ENCODE assay signal across 38 mouse cellular contexts in genomic region chr7:16080581-16080980, GRCm38 (mm10). TPM values are rescaled to one million over a fixed set of nuclear protein-coding genes. Genes with fewer than 3 reads are reported as not detected.
"Had no signal": no experiment of that assay in that cellular context is flagged by ENCODE, and none has a peak within 500 bp of the region (broad histone marks: within the 10 kb centered on the region; RNA-seq: fewer than 3 reads in every experiment).

No protein-coding gene starts in this region.

- H3K9ac ChIP-seq: limb, embryonic 12.5 days; limb, embryonic 13.5 days; limb, embryonic 15.5 days; liver, embryonic 12.5 days; liver, embryonic 13.5 days; liver, embryonic 14.5 days; liver, embryonic 15.5 days; liver, postnatal 0 days; lung, embryonic 14.5 days; lung, embryonic 15.5 days; midbrain, embryonic 12.5 days; midbrain, embryonic 13.5 days; midbrain, embryonic 15.5 days; neural tube, embryonic 12.5 days; neural tube, embryonic 13.5 days had no signal

- DNase-seq: left cerebral cortex, postnatal 4 days; liver; liver, embryonic 13.5 days; liver, postnatal 0 days; lung, adult 18-20 months; lung, adult 2 months; lung, postnatal 14 days; lung, postnatal 36 days; lung, postnatal 4 days; midbrain, embryonic 14.5 days had no signal

- H3K36me3 ChIP-seq: limb, embryonic 10.5 days; limb, embryonic 12.5 days; limb, embryonic 13.5 days; limb, embryonic 15.5 days; liver, embryonic 12.5 days; liver, embryonic 13.5 days; liver, embryonic 15.5 days; lung, embryonic 15.5 days; midbrain, embryonic 10.5 days; midbrain, embryonic 12.5 days; midbrain, embryonic 13.5 days; midbrain, embryonic 15.5 days; neural tube, embryonic 12.5 days; neural tube, embryonic 13.5 days had no signal

- H3K27ac ChIP-seq: limb, embryonic 10.5 days; limb, embryonic 12.5 days; limb, embryonic 13.5 days; limb, embryonic 15.5 days; liver, embryonic 12.5 days; liver, embryonic 13.5 days; liver, embryonic 14.5 days; liver, embryonic 15.5 days; lung, embryonic 15.5 days; macrophage; midbrain, embryonic 10.5 days; midbrain, embryonic 12.5 days; midbrain, embryonic 13.5 days; midbrain, embryonic 15.5 days; neural tube, embryonic 12.5 days; neural tube, embryonic 13.5 days had no signal

- H3K4me1 ChIP-seq: limb, embryonic 12.5 days; limb, embryonic 13.5 days; limb, embryonic 15.5 days; liver, embryonic 12.5 days; liver, embryonic 13.5 days; liver, embryonic 15.5 days; lung, embryonic 15.5 days; midbrain, embryonic 10.5 days; midbrain, embryonic 12.5 days; midbrain, embryonic 13.5 days; midbrain, embryonic 15.5 days; neural tube, embryonic 12.5 days; neural tube, embryonic 13.5 days had no signal

- ATAC-seq: liver, embryonic 12.5 days; liver, postnatal 0 days; lung, postnatal 0 days; midbrain, embryonic 13.5 days; midbrain, embryonic 15.5 days; midbrain, embryonic 16.5 days had no signal

- H3K9me3 ChIP-seq: limb, embryonic 10.5 days; limb, embryonic 12.5 days; limb, embryonic 13.5 days; limb, embryonic 15.5 days; liver, embryonic 12.5 days; liver, embryonic 13.5 days; liver, embryonic 15.5 days; lung, embryonic 15.5 days; megakaryocyte, embryonic 14.5 days; midbrain, embryonic 10.5 days; midbrain, embryonic 12.5 days; midbrain, embryonic 13.5 days; midbrain, embryonic 15.5 days; neural tube, embryonic 12.5 days; neural tube, embryonic 13.5 days had no signal

- H3K4me3 ChIP-seq: limb, embryonic 10.5 days; limb, embryonic 12.5 days; limb, embryonic 13.5 days; limb, embryonic 15.5 days; liver, embryonic 12.5 days; liver, embryonic 13.5 days; liver, embryonic 15.5 days; lung, embryonic 15.5 days; midbrain, embryonic 10.5 days; midbrain, embryonic 12.5 days; midbrain, embryonic 13.5 days; midbrain, embryonic 15.5 days; myocyte; neural tube, embryonic 12.5 days; neural tube, embryonic 13.5 days had no signal

- H3K27me3 ChIP-seq: limb, embryonic 13.5 days; limb, embryonic 15.5 days; lung, embryonic 15.5 days; midbrain, embryonic 15.5 days had no signal

RNA-seq across cellular contexts. Expression of gene Zfp541, which starts 19.0 kb away (rescaled TPM):
- total RNA-seq: liver, adult 2 months; megakaryocyte-erythroid progenitor cell, adult 5-6 weeks; monocyte, adult 5-6 weeks had no signal
- polyA plus RNA-seq: limb, embryonic 10.5 days; limb, embryonic 11.5 days; limb, embryonic 12.5 days; limb, embryonic 15.5 days; liver, embryonic 11.5 days; liver, embryonic 12.5 days; liver, embryonic 13.5 days; liver, embryonic 15.5 days; liver, embryonic 16.5 days; liver, postnatal 0 days; lung, embryonic 14.5 days; lung, embryonic 15.5 days; lung, postnatal 0 days; macrophage; midbrain, embryonic 10.5 days; midbrain, embryonic 11.5 days; midbrain, embryonic 12.5 days; midbrain, embryonic 13.5 days; myocyte had no signal

RNA-seq across cellular contexts. Expression of gene Slc8a2, which starts 49.0 kb away (rescaled TPM):
- total RNA-seq: liver, adult 2 months; megakaryocyte, adult 5-6 weeks; megakaryocyte-erythroid progenitor cell, adult 5-6 weeks; monocyte, adult 5-6 weeks had no signal
- polyA plus RNA-seq: liver, embryonic 12.5 days; liver, embryonic 13.5 days; liver, embryonic 15.5 days; liver, postnatal 0 days; macrophage had no signal
